Mouse (Mus musculus) hindbrain, embryonic 11.5 days (tissue): ENCODE measurements around the gene Prpf4. TPM values are rescaled to one million over a fixed set of nuclear protein-coding genes. Genes with fewer than 3 reads are reported as not detected.

ENCODE experiments used
- ATAC-seq: fragments of 200-750 bp; cut with Nextera tagmentation; 2 replicates; pipeline ENCODE4 v1.8.0; 2017; ENCODE audit warnings: mild to moderate bottlenecking, moderate TSS enrichment, moderate library complexity; ENCODE audit not compliant: low FRiP score
- DNase-seq: peaks from one replicate; pipeline ENCODE4 v3.0.0-alpha.2; 2015; ENCODE audit warnings: low spot score
- H3K27ac ChIP-seq: fragments of 300-500 bp; sonication (generic); 2 replicates; pipeline ENCODE4 v1.5.1; 2014; ENCODE audit warnings: mild to moderate bottlenecking, low read depth, low read length
- H3K27me3 ChIP-seq: fragments of 300-500 bp; sonication (generic); 2 replicates; pipeline ENCODE4 v1.6.1; 2014; ENCODE audit warnings: mild to moderate bottlenecking, low read length, moderate library complexity, mixed read lengths; ENCODE audit not compliant: control insufficient read depth, insufficient read depth
- H3K36me3 ChIP-seq: fragments of 300-500 bp; sonication (generic); 2 replicates; pipeline ENCODE4 v1.6.1; 2014; ENCODE audit warnings: mild to moderate bottlenecking, low read length, moderate library complexity, mixed read lengths; ENCODE audit not compliant: control insufficient read depth, insufficient read depth
- H3K4me1 ChIP-seq: fragments of 300-500 bp; sonication (generic); replicated peaks from 2 replicates; pipeline ENCODE4 v1.6.1; 2014; ENCODE audit warnings: low read length, mixed read lengths; ENCODE audit not compliant: control insufficient read depth, insufficient read depth
- H3K4me2 ChIP-seq: fragments of 300-500 bp; sonication (generic); replicated peaks from 2 replicates; pipeline ENCODE4 v1.6.1; 2014; ENCODE audit warnings: mild to moderate bottlenecking, low read depth, low read length
- H3K4me3 ChIP-seq: fragments of 300-500 bp; sonication (generic); 2 replicates; pipeline ENCODE4 v1.5.1; 2014; ENCODE audit warnings: low read depth, low read length
- H3K9ac ChIP-seq: fragments of 300-500 bp; sonication (generic); 2 replicates; pipeline ENCODE4 v1.6.1; 2014; ENCODE audit warnings: low read depth, low read length
- H3K9me3 ChIP-seq: fragments of 300-500 bp; sonication (generic); 2 replicates; pipeline ENCODE4 v1.6.1; 2016; ENCODE audit warnings: low read length; ENCODE audit not compliant: control insufficient read depth
- WGBS: fragments of 180-500 bp; shearing (Covaris S2); extraction: QIAGEN DNeasy Blood & Tissue Kit; methylation state at CpG from one replicate; pipeline ENCODE4 v1.1.7; 2014; 5-methylcytosine and 5-hydroxymethylcytosine counted together
- polyA plus RNA-seq: library from polyadenylated mRNA; unstranded; fragments of >200 nt; fragmentation: Nextera tagmentation; extraction: Ambion mirVana; gene quantifications from 2 replicates; pipeline ENCODE4 v1.2.1, GENCODE M21; 2014

Prpf4 gene
- polyA plus RNA-seq, 1 experiment from 2014 or later, result 25.5 TPM

- no peak overlapping the region for H3K4me2 ChIP-seq
- ATAC-seq, result no peak
- 91% methylated on average over 4 of the region's 4 CpGs for WGBS
Observed at GRCm38 (mm10) chr4:62366291-62366690, 42.3 kb upstream of the Prpf4 start.

DNA sequence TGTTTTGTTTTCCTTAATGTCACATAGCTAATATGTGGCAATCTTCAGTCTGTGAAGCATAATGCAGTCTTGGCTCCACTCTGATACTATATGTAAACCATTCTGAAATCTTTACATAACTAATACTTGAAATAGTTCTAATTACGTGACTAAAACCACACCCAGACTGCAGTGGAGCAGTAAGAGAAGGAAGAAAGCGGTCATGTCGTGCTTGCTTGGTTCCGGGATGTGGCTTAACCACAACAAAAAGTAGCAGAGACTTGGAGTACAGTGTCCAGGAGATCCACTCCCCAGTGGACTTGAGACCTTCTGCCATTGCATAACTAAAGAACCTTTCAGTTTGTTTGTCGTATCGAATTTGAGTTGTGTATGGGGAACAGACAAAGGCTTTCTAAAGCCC, 41.0 kb upstream of the Prpf4 start:
- Histone ChIP-seq H3K9ac (no peak overlapping the region), H3K4me3 (no peak overlapping the region), H3K4me1 (no peaks in the 10 kb centered on the region), H3K27ac (no peak overlapping the region), H3K27me3 (no peaks in the 10 kb centered on the region), H3K4me2 (no peak overlapping the region), H3K9me3 (no peaks in the 10 kb centered on the region), H3K36me3 (no peaks in the 10 kb centered on the region)
- 93% methylated on average over 6 of the region's 6 CpGs for WGBS
- ATAC-seq (no peak), DNase-seq (no peak)

More at GRCm38 (mm10) chr4:62366291-62366690, 42.3 kb upstream of the Prpf4 start:
- DNase-seq, result no peak
- Histone ChIP-seq H3K4me1 (no peaks in the 10 kb centered on the region), H3K9ac (no peak overlapping the region), H3K4me3 (no peak overlapping the region), H3K27ac (no peak overlapping the region), H3K27me3 (no peaks in the 10 kb centered on the region), H3K9me3 (no peaks in the 10 kb centered on the region), H3K36me3 (no peaks in the 10 kb centered on the region)

GRCm38 (mm10) chr4:62369091-62369490, 39.5 kb upstream of the Prpf4 start:
- Histone ChIP-seq H3K9me3 (no peaks in the 10 kb centered on the region), H3K9ac (no peak overlapping the region), H3K4me3 (no peak overlapping the region), H3K27ac (no peak overlapping the region), H3K4me1 (no peaks in the 10 kb centered on the region), H3K36me3 (no peaks in the 10 kb centered on the region), H3K27me3 (no peaks in the 10 kb centered on the region), H3K4me2 (no peak overlapping the region)
- ATAC-seq, result no peak
- WGBS, result 86% methylated on average over 3 of the region's 3 CpGs
- DNase-seq, result no peak

GRCm38 (mm10) chr4:62372410-62372809, 36.2 kb upstream of the Prpf4 start:
- ATAC-seq (no peak), DNase-seq (no peak)
- Histone ChIP-seq H3K27ac (no peak overlapping the region), H3K9ac (no peak overlapping the region), H3K4me1 (no peaks in the 10 kb centered on the region), H3K4me3 (no peak overlapping the region), H3K27me3 (no peaks in the 10 kb centered on the region), H3K36me3 (no peaks in the 10 kb centered on the region), H3K9me3 (no peaks in the 10 kb centered on the region), H3K4me2 (no peak overlapping the region)
- 36% methylated on average over 1 of the region's 1 CpGs for WGBS

DNA sequence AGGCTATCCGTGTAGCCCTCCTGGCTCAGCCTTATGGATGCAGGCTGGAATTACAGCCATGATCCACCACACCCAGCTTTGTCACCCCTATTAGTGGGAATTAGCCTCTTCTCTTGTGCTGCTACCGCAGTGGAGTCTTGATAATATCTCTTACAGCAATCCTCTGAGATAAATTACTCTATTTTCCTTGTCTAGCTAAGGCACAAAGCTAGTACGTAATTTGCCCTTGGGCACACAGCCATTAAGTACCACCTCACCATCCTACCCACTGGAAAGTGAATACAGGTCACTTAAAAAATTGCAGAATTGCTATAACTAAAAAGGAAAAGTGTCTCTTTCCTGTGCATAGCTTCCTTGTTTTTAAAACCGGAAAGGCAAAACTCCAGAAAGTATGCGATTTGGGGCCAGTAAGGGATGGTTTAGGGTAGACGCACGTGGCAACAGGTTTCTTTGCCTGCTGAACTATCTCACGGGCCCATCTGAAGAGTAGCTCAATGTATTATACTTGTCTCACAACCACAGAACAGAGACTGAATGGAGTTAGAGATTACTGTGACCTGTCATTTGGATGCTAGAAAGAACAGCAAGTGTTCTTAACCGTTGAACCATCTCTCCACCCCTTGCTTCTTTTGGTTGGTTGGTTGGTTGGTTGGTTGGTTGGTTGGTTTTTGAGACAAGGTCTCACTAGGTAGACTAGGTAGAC, 35.6 kb upstream of the Prpf4 start:
- H3K36me3 ChIP-seq, result no peaks in the 10 kb centered on the region
- WGBS, result 90% methylated on average over 9 of the region's 9 CpGs
- no peak for ATAC-seq

GRCm38 (mm10) chr4:62373668-62374067, 34.9 kb upstream of the Prpf4 start:
- WGBS, result 96% methylated on average over 7 of the region's 7 CpGs
- no peak overlapping the region for H3K9ac ChIP-seq
- H3K27me3 ChIP-seq, result no peaks in the 10 kb centered on the region
- DNase-seq, result no peak
- no peaks in the 10 kb centered on the region for H3K36me3 ChIP-seq
- ATAC-seq, result no peak
- no peaks in the 10 kb centered on the region for H3K9me3 ChIP-seq
- H3K4me3 ChIP-seq, result no peak overlapping the region
- no peak overlapping the region for H3K27ac ChIP-seq
- no peaks in the 10 kb centered on the region for H3K4me1 ChIP-seq
- no peak overlapping the region for H3K4me2 ChIP-seq

More for the DNA sequence above, 35.6 kb upstream of the Prpf4 start:
- Histone ChIP-seq H3K4me2 (no peak overlapping the region), H3K4me3 (no peak overlapping the region), H3K9ac (no peak overlapping the region), H3K27ac (no peak overlapping the region), H3K27me3 (no peaks in the 10 kb centered on the region), H3K4me1 (no peaks in the 10 kb centered on the region), H3K9me3 (no peaks in the 10 kb centered on the region)
- no peak for DNase-seq

GRCm38 (mm10) chr4:62374342-62374741, 34.3 kb upstream of the Prpf4 start:
- no peak overlapping the region for H3K4me3 ChIP-seq

GRCm38 (mm10) chr4:62376123-62376522, 32.5 kb upstream of the Prpf4 start:
- Histone ChIP-seq H3K27me3 (no peaks in the 10 kb centered on the region), H3K4me2 (no peak overlapping the region), H3K4me1 (no peaks in the 10 kb centered on the region), H3K9me3 (no peaks in the 10 kb centered on the region), H3K9ac (no peak overlapping the region), H3K4me3 (no peak overlapping the region), H3K36me3 (no peaks in the 10 kb centered on the region), H3K27ac (no peak overlapping the region)
- WGBS, result 92% methylated on average over 2 of the region's 2 CpGs
- ATAC-seq, result no peak
- no peak for DNase-seq

More at GRCm38 (mm10) chr4:62374342-62374741, 34.3 kb upstream of the Prpf4 start:
- 89% methylated on average over 4 of the region's 4 CpGs for WGBS
- Histone ChIP-seq H3K27me3 (no peaks in the 10 kb centered on the region), H3K9ac (no peak overlapping the region), H3K4me2 (no peak overlapping the region), H3K4me1 (no peaks in the 10 kb centered on the region), H3K36me3 (no peaks in the 10 kb centered on the region), H3K27ac (no peak overlapping the region), H3K9me3 (no peaks in the 10 kb centered on the region)
- ATAC-seq, result no peak
- no peak for DNase-seq

- Histone ChIP-seq H3K27ac (no peak overlapping the region), H3K4me1 (no peaks in the 10 kb centered on the region), H3K36me3 (no peaks in the 10 kb centered on the region), H3K4me2 (no peak overlapping the region), H3K4me3 (no peak overlapping the region), H3K9me3 (no peaks in the 10 kb centered on the region), H3K27me3 (no peaks in the 10 kb centered on the region), H3K9ac (no peak overlapping the region)
- DNase-seq, result no peak
- 91% methylated on average over 9 of the region's 9 CpGs for WGBS
- ATAC-seq, result no peak
Observed at GRCm38 (mm10) chr4:62379724-62380381, 28.7 kb upstream of the Prpf4 start.
